Mouse (Mus musculus) urinary bladder, adult 18-20 months (tissue): ENCODE measurements at regions not wholly inside any gene's neighbourhood (a gene's known extent, or its start where the extent isn't known, plus 50 kb on each side); places are given as distances from the start of the nearest gene placed in this dataset.

Experiments
- DNase-seq, 2 experiments: peaks; one replicate each; pipeline ENCODE4 v3.0.0; 2022; ENCODE audit warnings: low spot score in 2 of 2, mixed read lengths in 2 of 2

- no peak for DNase-seq
Measured at GRCm38 (mm10) chr10:30132243-30132642, 68.1 kb downstream of the Cenpw start.

- DNase-seq, result no peak
Measured at GRCm38 (mm10) chr10:30110341-30110740, 90.0 kb downstream of the Cenpw start.

GRCm38 (mm10) chr10:30102443-30102842 is 97.9 kb downstream of the Cenpw start:
- DNase-seq, result no peak

GRCm38 (mm10) chr10:30094603-30095002 is 105.8 kb downstream of the Cenpw start:
- no peak for DNase-seq

- DNase-seq, result no peak
Measured at GRCm38 (mm10) chr10:30091549-30091948, 108.8 kb downstream of the Cenpw start.

- DNase-seq, result no peak
Measured at GRCm38 (mm10) chr10:30089406-30089805, 111.0 kb downstream of the Cenpw start.

GRCm38 (mm10) chr10:30085059-30085458 is 115.3 kb downstream of the Cenpw start:
- DNase-seq, result no peak

GRCm38 (mm10) chr10:30066692-30067091 is 133.7 kb downstream of the Cenpw start:
- DNase-seq, result no peak

GRCm38 (mm10) chr10:30030621-30031020 is 169.7 kb downstream of the Cenpw start:
- no peak for DNase-seq

- peak in 1 of 2 experiments; percentile 1 for DNase-seq
Measured at GRCm38 (mm10) chr10:30002950-30003636, 197.3 kb downstream of the Cenpw start.

GRCm38 (mm10) chr10:30000836-30001235 is 199.5 kb downstream of the Cenpw start:
- DNase-seq, result no peak

- DNase-seq, result no peak
Measured at GRCm38 (mm10) chr10:29981539-29981938, 218.8 kb downstream of the Cenpw start.
